Mouse (Mus musculus): ENCODE results near the gene Bloc1s6.

DNA sequence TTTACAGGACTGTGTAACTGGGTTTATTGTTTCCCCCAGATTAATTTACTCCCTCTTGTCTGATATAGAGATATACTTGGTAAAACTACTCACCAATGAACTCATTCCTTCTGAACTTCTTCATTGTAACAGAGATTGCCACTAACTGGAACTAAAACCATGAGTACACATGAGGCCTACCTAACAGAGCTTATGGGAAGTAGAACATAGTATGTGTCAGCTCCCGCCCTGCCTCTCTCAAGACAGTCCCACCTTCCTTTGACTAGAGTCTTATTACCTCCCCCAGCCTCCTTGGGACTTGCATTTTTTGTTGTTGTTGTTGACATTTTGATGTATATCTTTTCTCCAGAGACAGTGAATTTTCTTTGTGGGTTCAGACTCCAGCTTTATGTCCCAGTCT, 34.6 kb downstream of the Bloc1s6 start:
- TF ChIP-seq POLR2A (IDR thresholded peaks at IDR 0.05; ENCODE audit: insufficient read length, low read depth) (no peak), TCF12 (IDR thresholded peaks at IDR 0.05; ENCODE audit: insufficient read depth, poor library complexity, severe bottlenecking) (no peak), TCF3 (IDR thresholded peaks at IDR 0.05; ENCODE audit: insufficient read length, low read depth) (no peak), USF1 (IDR thresholded peaks at IDR 0.05; ENCODE audit: low read depth) (no peak)
